Mouse (Mus musculus): ENCODE data around the gene Gm14180.
"Not testable (repeated sequence)": the region's sequence is repeated elsewhere in the genome, so short reads cannot be mapped to it uniquely, and the experiment has no call there.

The Gm14180 gene

DNA sequence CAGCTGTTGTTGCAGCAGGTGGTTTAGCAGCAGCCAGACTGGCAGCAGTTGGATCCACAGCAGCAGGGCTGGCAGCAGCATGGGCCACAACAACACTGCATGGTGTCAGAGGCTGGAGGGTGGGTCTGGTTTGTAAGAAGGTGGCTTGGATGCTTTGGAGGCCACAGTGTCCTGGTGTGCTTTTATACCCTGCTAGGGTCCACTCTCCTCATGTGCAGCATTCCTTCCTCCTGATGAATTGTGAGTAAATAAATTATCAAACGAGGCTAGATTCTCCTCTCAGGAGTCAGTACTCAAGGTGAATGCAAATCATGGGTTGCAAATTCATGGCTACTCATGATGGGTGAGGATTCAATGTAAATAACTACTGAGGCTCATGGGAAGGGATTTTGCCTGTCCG lies at the start of gene Gm14180:
Gm14180 (minus strand) TSS at position 101 of the 400 bp plus-strand sequence.
- DNase-seq, result no peak

DNA sequence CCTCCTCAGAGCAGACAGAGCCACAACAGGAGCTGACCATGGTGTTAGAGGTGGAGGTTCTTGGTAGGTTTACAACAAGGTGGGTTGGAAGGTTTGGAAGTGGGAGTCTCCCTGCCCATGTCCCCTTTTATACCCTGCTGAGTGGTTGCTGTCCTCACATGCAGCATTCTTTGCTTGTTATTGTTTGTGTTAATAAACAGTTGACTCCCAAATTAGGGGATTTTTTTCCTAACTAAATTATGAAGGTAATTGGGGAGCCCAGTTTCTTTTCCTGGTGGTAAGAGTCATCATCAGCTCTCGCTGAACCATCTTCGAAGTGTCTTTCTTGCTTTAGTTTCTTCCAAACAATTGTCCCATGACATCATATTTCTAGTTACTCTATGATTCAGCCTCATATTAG lies 46.5 kb upstream of the Gm14180 start, which contains the start of gene Krtap4-8:
Krtap4-8 (minus strand) TSS at position 101 of the 400 bp plus-strand sequence.
- DNase-seq, result no peak

DNA sequence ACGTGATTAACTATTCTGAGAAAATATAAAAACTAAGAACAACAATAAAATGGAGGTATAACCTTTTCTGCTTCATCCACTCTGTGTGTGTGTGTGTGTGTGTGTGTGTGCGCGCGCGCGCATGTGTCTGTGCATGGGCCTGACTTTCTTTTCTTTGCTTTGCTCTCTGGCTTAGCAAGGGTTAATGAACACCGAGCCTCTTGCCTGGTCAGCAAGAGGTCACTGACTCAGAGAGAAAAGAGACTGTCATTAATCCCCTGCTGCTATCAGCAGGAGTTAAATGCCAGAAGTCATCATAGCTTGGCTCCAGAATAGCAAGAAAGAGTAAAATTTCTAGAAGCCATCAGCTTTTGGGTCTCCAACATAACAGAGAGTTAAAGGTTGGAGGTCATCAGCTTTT lies 44.3 kb upstream of the Gm14180 start:
- DNase-seq, result peak; percentile 18 to 20

DNA sequence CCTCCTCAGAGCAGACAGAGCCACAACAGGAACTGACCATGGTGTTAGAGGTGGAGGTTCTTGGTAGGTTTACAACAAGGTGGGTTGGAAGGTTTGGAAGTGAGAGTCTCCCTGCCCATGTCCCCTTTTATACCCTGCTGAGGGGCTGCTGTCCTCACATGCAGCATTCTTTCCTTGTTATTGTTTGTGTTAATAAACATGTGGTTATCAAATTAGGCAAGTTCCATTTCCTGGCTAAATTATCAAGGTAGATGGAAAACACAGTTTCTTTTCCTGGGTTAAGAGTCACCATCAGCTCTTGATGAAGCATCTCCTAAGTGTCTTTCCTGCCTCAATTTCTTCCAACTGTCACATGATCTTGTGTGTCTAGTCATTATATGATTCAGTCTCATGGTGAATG lies 38.7 kb upstream of the Gm14180 start, which contains the start of gene Gm11595:
Gm11595 (minus strand) TSS at position 101 of the 400 bp plus-strand sequence.
- not testable (repeated sequence) for DNase-seq

DNA sequence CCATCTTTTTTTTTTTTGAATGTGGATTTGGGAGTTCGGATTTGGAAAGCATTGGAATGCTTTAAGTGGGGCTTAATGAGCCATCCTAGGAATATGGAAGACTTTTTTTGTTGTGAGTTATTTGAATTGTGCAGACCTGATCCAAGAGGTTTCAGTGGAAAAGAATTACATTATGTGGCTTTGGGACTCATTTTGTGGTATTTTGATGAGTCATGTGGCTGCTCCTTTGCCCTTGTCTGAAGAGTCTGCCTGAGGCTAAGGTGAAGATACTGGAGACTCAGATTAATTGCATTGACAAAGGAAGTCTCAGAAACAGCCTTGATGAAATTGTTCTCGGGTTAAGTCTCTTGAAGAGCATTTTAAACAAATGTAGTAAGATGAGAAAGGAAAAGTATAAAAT lies 34.3 kb upstream of the Gm14180 start:
- no peak for DNase-seq

DNA sequence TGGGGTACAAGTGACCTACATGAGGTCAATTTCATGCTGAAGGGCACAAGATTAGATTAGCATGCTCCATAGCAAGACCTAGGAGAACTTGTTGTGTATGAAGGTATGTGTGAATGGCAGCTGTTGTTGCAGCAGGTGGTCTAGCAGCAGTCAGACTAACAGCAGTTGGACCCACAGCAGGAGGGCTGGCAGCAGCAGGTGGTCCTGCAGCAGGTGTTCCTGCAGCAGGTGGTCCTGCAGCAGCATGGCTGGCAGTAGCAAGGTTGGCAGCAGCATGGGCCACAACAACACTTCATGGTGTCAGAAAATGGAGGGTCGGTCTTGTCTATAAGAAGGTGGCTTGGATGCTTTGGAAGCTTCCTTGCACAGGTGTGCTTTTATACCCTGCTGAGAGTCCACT lies 24.8 kb upstream of the Gm14180 start:
- DNase-seq, result no peak

DNA sequence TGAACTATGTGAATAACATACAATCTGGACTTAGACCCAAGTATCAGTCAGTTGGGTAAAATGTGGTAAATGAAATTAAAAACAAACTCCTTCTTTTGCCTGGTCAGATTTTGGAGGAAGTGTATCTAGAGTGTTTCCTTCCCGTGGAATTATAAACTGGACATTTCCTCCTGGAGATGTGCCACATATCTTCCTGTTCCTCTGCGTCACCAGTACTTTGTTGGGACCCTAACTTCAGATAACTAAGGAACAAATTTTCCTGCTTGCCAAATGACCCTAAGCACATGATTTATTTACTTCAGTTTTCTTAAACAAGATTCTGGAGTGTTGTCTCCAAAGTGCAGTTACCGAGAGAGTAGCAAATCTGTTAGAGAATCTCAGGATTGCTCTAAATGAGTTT lies 9.9 kb upstream of the Gm14180 start:
- peak in 1 of 2 experiments; percentile 5 for DNase-seq

DNA sequence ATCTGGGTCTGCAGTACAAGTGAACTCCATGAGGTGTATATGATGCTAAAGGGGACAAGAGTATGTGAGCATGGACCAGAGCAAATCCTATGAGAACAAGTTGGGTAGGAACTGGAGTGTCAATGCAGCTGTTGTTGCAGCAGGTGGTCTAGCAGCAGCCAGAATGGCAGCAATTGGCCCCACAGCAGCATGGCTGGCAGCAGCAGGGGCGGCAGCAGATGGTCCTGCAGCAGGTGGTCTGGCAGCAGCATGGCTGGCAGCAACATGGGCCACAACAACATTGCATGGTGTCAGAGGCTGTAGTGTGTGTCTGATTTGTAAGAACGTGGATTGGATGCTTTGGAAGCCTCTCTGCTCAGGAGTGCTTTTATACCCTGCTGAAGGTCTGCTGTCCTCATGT lies 10.0 kb downstream of the Gm14180 start:
- DNase-seq, result no peak

DNA sequence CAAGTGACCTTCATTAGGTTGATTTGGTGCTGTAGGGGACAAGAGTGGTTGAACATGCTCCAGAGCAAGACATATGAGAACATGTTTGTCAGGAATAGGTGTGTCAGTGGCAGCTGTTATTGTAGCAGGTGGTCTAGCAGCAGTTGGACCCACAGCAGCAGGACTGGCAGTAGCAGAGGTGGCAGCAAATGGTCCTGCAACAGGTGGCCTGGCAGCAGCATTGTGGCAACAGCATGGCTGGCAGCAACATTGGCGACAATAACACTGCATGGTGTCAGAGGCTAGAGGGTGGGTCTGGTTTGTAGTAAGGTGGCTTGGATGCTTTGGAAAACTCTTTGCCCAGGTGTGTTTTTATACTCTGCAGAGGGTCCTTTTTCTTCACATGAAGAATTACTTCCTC lies 15.3 kb downstream of the Gm14180 start:
- DNase-seq, result no peak

DNA sequence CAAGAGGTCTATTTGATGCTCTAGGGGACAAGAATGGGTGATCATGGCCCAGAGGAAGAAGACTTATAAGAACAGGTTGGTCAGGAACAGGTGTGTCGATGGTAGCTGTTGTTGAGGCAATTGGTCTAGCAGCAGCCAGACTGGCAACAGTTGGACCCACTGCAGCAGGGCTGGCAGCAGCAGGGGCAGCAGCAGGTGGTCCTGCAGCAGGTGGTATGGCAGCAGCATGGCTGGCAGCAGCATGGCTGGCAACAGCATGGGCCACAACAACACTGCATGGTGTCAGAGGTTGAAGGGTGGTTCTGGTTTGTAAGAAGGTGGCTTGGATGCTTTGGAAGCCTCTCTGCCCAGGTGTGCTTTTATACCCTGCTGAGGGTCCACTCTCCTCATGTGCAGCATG lies 43.6 kb downstream of the Gm14180 start, which contains the start of gene Gm14190:
Gm14190 (minus strand) TSS at position 278 of the 400 bp plus-strand sequence.
- DNase-seq, result no peak

DNA sequence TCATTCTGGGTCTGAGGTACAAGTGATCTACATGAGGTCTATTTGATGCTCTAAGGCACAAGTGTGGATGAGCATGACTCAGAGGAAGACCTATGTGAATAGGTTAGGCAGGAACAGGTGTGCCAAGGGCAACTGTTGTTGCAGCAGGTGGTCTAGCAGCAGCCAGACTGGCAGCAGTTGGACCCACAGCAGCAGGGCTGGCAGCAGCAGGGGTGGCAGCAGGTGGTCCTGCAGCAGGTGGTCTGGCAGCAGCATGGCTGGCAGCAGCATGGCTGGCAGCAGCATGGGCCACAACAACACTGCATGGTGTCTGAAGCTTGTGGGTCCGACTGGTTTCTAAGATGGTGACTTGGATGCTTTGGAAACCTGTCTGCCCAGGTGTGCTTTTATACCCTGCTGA lies 48.9 kb downstream of the Gm14180 start:
- DNase-seq, result not testable (repeated sequence)
